Mouse (Mus musculus): ENCODE results near the gene Kpna3. TPM values are rescaled to one million over a fixed set of nuclear protein-coding genes. Genes with fewer than 3 reads are reported as not detected.

The Kpna3 gene
- 61.1 and 62.2 TPM in 2 replicates for polyA plus RNA-seq (2015; fragmentation: Nextera tagmentation; extraction: Ambion mirVana)

DNA sequence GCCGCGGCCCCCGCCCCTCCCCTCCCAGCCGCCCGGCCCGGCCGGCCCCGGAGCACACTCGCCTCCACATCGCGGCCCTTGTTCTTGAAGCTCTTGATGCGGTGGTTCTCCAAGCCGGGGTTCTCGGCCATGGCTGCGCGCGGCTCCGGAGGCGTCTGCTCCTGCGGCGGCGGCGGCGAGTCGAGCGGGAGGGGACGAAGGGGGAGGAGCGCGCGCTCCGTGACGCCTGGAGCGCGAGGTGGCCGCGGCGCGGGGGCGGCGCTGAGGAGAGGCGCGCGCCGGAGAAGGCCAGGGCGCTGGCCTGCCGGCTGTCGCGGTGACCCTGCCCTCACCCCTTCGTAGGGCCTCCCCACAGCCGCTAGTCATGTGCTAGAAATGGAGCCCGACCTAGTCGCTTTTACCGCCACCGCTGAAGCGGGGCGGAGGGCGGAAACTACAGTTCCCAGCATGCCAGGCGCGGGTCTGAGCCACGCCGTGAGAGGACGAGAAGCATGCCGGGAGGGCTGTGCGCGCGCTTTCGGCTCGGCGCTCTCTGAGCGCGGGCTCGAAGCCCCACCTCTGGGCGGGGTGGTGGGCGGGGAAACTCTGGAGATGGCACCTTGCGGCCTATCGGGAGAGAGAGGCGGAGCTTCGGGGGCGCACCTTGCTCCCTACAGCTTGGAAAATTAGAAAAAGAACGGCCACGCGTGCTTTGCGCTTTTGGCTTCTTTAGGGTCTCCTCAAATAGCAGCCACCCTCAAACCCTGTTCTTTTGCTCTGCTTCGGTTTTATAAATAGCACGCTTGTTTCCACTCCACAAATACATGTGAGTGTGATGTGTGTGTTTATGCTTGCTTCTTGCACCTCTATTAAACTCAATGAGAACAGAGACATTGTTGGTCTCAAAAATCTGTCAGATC lies at the start of gene Kpna3:
Gene Kpna3, minus strand, starts transcription at position 214 of the 899 bp plus-strand sequence.
- Histone ChIP-seq H3K4me3 (replicated peaks) (peak within 1 kb of the TSS; percentile 86), H3K27me3 (replicated peaks) (no peaks in the 10 kb centered on the region), H3K9ac (replicated peaks) (peak within 1 kb of the TSS; percentile 90), H3K27ac (replicated peaks) (peak within 1 kb of the TSS; percentile 98), H3K9me3 (replicated peaks) (no peaks in the 10 kb centered on the region), H3K4me2 (peak within 1 kb of the TSS; percentile 69), H3K4me1 (peaks cover 24% of the 10 kb centered on the region), H3K36me3 (no peaks in the 10 kb centered on the region)
- 2% methylated on average over 70 of the region's 85 CpGs for WGBS
- peak; percentile 99 for ATAC-seq (ENCODE audit: low FRiP score)

GRCm38 (mm10) chr14:61460365-61460764 lies 20.7 kb upstream of the Kpna3 start:
- 80% methylated on average over 2 of the region's 2 CpGs for WGBS
- Histone ChIP-seq H3K27ac (replicated peaks) (no peak overlapping the region), H3K9ac (replicated peaks) (no peak overlapping the region), H3K9me3 (replicated peaks) (no peaks in the 10 kb centered on the region), H3K4me2 (no peak overlapping the region), H3K27me3 (replicated peaks) (no peaks in the 10 kb centered on the region), H3K4me3 (replicated peaks) (no peak overlapping the region), H3K4me1 (no peaks in the 10 kb centered on the region), H3K36me3 (no peaks in the 10 kb centered on the region)
- ATAC-seq (ENCODE audit: low FRiP score): no peak

DNA sequence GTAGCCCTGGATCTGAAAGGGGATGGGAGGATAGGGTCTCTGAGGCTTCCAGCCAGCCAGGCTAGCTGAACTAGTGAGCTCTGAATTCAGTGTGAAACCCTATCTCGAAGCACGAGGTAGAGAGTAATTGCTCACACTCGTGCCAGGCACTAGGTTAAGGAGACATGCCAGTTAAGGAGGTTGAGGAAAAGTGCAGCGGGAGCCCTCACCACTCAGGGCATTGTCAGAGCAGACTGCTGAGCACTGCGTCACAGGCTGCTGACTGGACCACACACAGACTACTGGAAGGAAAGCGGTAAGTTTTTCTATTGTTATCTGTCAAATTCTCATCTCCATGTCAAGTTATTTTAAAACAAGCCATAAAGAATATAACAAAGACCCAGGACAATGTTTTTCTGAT lies 17.8 kb upstream of the Kpna3 start:
- no peak overlapping the region for H3K4me3 ChIP-seq (replicated peaks)
- no peak overlapping the region for H3K9ac ChIP-seq (replicated peaks)
- 67% methylated on average over 6 of the region's 6 CpGs for WGBS
- no peak for ATAC-seq (ENCODE audit: low FRiP score)
- no peaks in the 10 kb centered on the region for H3K4me1 ChIP-seq
- H3K27ac ChIP-seq (replicated peaks): no peak overlapping the region
- H3K36me3 ChIP-seq: no peaks in the 10 kb centered on the region
- H3K4me2 ChIP-seq: no peak overlapping the region
- H3K9me3 ChIP-seq (replicated peaks): no peaks in the 10 kb centered on the region
- H3K27me3 ChIP-seq (replicated peaks): no peaks in the 10 kb centered on the region

GRCm38 (mm10) chr14:61455571-61455970 lies 15.9 kb upstream of the Kpna3 start:
- Histone ChIP-seq H3K27me3 (replicated peaks) (no peaks in the 10 kb centered on the region), H3K4me2 (no peak overlapping the region), H3K4me3 (replicated peaks) (no peak overlapping the region), H3K36me3 (no peaks in the 10 kb centered on the region), H3K4me1 (no peaks in the 10 kb centered on the region), H3K9me3 (replicated peaks) (no peaks in the 10 kb centered on the region), H3K27ac (replicated peaks) (no peak overlapping the region), H3K9ac (replicated peaks) (no peak overlapping the region)
- no peak for ATAC-seq (ENCODE audit: low FRiP score)
- WGBS: 72% methylated on average over 3 of the region's 3 CpGs

DNA sequence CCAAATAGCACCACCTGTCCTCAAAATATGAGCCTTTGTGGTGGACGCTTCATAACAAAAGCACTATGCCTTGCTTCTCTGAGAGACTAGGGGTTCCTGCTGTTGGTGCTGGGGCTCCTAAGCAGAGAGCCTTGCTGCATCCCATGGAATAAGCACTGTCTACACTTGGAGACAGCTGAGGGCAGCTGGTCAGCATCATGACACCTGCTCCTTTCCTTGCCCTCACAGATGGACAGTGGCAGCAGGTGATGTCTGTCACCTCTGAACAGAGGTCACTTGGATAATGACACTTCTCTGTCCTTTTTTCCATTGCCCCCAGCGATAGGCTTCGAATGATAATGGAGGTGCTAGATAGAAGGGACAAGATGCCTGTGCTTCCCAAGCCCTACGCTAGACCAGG lies 13.4 kb upstream of the Kpna3 start:
- Histone ChIP-seq H3K4me1 (no peaks in the 10 kb centered on the region), H3K9ac (replicated peaks) (no peak overlapping the region), H3K27ac (replicated peaks) (no peak overlapping the region), H3K4me2 (no peak overlapping the region), H3K4me3 (replicated peaks) (no peak overlapping the region), H3K36me3 (no peaks in the 10 kb centered on the region), H3K9me3 (replicated peaks) (no peaks in the 10 kb centered on the region), H3K27me3 (replicated peaks) (no peaks in the 10 kb centered on the region)
- WGBS: 84% methylated on average over 4 of the region's 4 CpGs
- ATAC-seq (ENCODE audit: low FRiP score): no peak

DNA sequence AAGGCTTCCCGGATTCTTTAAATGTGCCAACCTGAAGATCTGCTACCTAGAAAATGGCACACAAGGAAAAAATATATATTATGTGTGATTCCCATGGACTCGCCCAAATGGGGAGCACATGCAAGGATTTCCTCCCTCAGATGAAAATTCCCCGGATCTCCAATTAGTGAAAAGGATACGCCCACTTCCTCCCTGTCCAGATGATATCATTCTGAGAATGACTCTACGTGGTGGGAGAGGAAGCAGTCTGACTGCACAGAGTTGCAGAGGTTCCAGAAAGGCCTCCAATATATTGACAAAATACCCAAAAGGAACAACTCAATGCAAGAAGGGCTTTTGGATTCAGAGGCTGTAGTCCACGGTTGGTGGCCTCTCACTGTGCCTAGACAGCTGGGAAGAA lies 12.8 kb upstream of the Kpna3 start:
- H3K9me3 ChIP-seq (replicated peaks): no peaks in the 10 kb centered on the region
- H3K9ac ChIP-seq (replicated peaks): no peak overlapping the region
- H3K4me1 ChIP-seq: no peaks in the 10 kb centered on the region
- H3K27me3 ChIP-seq (replicated peaks): no peaks in the 10 kb centered on the region
- no peak overlapping the region for H3K4me2 ChIP-seq
- no peak for ATAC-seq (ENCODE audit: low FRiP score)
- H3K4me3 ChIP-seq (replicated peaks): no peak overlapping the region
- H3K36me3 ChIP-seq: no peaks in the 10 kb centered on the region
- 84% methylated on average over 6 of the region's 6 CpGs for WGBS
- H3K27ac ChIP-seq (replicated peaks): no peak overlapping the region

GRCm38 (mm10) chr14:61447775-61448174 lies 8.1 kb upstream of the Kpna3 start:
- H3K27me3 ChIP-seq (replicated peaks): no peaks in the 10 kb centered on the region
- H3K4me1 ChIP-seq: no peaks in the 10 kb centered on the region
- H3K4me2 ChIP-seq: no peak overlapping the region
- no peak overlapping the region for H3K9ac ChIP-seq (replicated peaks)
- no peaks in the 10 kb centered on the region for H3K36me3 ChIP-seq
- no peak overlapping the region for H3K4me3 ChIP-seq (replicated peaks)
- no peak overlapping the region for H3K27ac ChIP-seq (replicated peaks)
- no peaks in the 10 kb centered on the region for H3K9me3 ChIP-seq (replicated peaks)
- no peak for ATAC-seq (ENCODE audit: low FRiP score)
- 91% methylated on average over 6 of the region's 6 CpGs for WGBS

DNA sequence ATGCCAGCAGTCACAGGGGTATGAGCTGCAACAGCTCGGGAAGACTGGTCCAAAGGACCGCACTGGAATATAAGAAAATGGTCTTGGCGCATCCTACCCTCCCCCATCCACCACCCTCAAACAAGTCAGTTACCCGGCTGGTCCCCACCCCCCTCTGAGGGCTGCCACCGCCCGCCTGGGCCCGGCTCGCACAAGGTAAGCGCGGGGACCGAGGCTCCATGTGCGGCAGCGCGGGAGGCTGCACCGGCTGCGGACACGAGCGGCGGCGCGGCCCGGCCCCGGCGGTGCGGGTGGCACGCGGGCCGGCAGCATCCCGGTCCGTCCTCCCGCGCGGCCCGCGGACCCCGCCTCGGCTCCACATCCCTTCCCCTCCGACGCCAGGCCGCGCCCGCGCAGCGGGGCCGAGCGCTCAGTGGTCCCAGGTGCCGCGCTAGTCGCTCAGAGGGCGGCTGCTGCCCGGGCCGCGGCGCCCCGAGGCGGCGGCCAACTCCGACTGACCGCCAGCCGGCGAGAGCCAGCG lies 473 bp downstream of the Kpna3 start:
- Histone ChIP-seq H3K4me1 (peaks cover 24% of the 10 kb centered on the region), H3K9ac (replicated peaks) (peak overlapping the region; percentile 90), H3K36me3 (no peaks in the 10 kb centered on the region), H3K27ac (replicated peaks) (peak overlapping the region; percentile 98), H3K27me3 (replicated peaks) (no peaks in the 10 kb centered on the region), H3K4me3 (replicated peaks) (peak overlapping the region; percentile 86), H3K4me2 (peak overlapping the region; percentile 65), H3K9me3 (replicated peaks) (no peaks in the 10 kb centered on the region)
- ATAC-seq (ENCODE audit: low FRiP score): peak; percentile 70
- WGBS: under 1% methylated on average over 42 of the region's 62 CpGs

GRCm38 (mm10) chr14:61438171-61438945 lies 1.3 kb downstream of the Kpna3 start:
- no peaks in the 10 kb centered on the region for H3K9me3 ChIP-seq (replicated peaks)
- H3K4me3 ChIP-seq (replicated peaks): peak overlapping the region; percentile 86
- ATAC-seq (ENCODE audit: low FRiP score): no peak
- H3K27me3 ChIP-seq (replicated peaks): no peaks in the 10 kb centered on the region
- peak overlapping the region; percentile 90 for H3K9ac ChIP-seq (replicated peaks)
- 12% methylated on average over 3 of the region's 3 CpGs for WGBS
- peak overlapping the region; percentile 65 for H3K4me2 ChIP-seq
- no peaks in the 10 kb centered on the region for H3K36me3 ChIP-seq
- peak overlapping the region; percentile 98 for H3K27ac ChIP-seq (replicated peaks)
- H3K4me1 ChIP-seq: peaks cover 26% of the 10 kb centered on the region

GRCm38 (mm10) chr14:61436866-61437265 lies 2.8 kb downstream of the Kpna3 start:
- H3K4me1 ChIP-seq: peaks cover 33% of the 10 kb centered on the region
- H3K27me3 ChIP-seq (replicated peaks): no peaks in the 10 kb centered on the region
- peak overlapping the region; percentile 65; the same call in 1 of the 2 replicates for H3K4me2 ChIP-seq
- H3K4me3 ChIP-seq (replicated peaks): no peak overlapping the region
- WGBS: 88% methylated on average over 2 of the region's 2 CpGs
- H3K36me3 ChIP-seq: no peaks in the 10 kb centered on the region
- H3K9me3 ChIP-seq (replicated peaks): no peaks in the 10 kb centered on the region
- H3K27ac ChIP-seq (replicated peaks): no peak overlapping the region
- H3K9ac ChIP-seq (replicated peaks): no peak overlapping the region
- no peak for ATAC-seq (ENCODE audit: low FRiP score)

DNA sequence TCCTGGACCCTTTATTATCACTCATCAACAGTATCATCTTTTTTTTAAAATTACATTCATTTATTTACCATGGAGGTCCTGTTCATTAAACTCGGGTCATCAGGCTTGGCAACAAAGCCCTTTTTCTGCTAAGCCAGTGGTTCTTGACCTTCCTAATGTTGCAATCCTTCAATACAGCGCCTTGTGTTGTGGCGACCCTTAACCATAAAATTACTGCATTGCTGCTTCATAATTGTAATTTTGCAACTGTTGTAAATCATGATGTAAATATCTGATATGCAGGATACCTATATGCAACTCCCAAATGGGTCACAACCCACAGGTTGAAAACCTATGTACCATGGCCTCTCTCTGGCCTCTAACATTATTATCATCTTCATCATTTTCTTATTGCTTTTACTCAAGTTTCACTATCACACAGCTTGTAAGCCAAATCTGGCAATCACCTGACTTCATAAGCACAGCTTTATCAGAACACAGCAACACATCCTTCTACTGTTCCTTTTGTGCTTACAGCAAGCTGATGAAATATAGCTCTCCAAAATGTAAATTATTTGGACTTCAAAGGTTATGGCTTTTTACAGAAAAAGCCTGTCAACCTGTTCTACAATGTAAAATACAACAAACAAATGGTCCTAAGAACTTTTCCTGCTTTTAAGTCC lies 11.4 kb downstream of the Kpna3 start:
- WGBS: 67% methylated on average over 3 of the region's 3 CpGs
- Histone ChIP-seq H3K36me3 (no peaks in the 10 kb centered on the region), H3K4me1 (peaks cover 16% of the 10 kb centered on the region), H3K9ac (replicated peaks) (no peak overlapping the region), H3K9me3 (replicated peaks) (no peaks in the 10 kb centered on the region), H3K4me3 (replicated peaks) (no peak overlapping the region), H3K4me2 (no peak overlapping the region), H3K27me3 (replicated peaks) (no peaks in the 10 kb centered on the region), H3K27ac (replicated peaks) (no peak overlapping the region)
- ATAC-seq (ENCODE audit: low FRiP score): no peak

All from neural tube, embryonic 15.5 days (tissue).